Mouse (Mus musculus): ENCODE measurements at regions not wholly inside any gene's neighbourhood (a gene's known extent, or its start where the extent isn't known, plus 50 kb on each side); places are given as distances from the start of the nearest gene placed in this dataset.

DNA sequence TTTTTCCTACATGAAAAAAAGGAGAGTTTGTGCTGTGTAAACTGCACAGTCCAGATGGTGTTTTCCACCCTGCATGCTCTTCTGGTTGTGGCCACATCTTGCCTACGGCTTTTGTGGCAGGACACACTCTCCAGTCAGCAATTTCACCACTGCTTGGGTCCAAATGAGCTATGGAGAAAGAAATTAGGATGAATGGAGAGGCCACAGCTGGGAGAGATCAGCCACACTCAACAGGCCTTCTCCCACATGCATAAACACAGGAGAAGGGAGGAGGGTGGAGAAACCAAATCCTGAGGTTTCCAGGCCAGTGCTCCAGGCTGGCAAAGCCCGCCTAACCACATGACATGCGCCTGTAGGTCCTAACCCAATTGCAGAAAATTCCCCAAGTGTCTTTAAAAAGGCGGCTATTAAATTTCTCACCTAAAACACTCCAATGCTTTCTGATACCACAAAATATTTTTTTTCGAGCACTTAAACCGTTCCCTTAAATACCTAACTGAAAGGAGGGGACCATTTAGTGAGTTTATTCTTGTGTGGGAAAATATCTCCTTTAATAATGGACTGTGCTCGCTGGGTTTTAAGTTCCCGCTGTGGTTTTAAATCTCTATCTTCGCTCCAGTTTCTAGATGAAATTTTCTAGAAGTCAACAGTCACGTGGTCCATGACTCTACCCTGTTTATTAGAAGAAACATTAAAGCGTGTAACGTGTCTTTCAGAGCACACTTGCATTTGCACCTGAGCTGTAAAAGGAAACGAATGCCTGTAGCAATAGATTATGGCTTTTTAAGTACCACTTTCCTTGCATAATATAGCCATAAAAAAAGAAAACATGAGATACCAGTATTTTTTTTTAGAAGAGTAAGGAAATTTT is 97.9 kb upstream of the BC052040 start:
- H3K36me3 ChIP-seq (ENCODE audit: control insufficient read depth, insufficient read depth), result no peaks in the 10 kb centered on the region
- no peak for ATAC-seq
- H3K27me3 ChIP-seq (replicated peaks; ENCODE audit: control insufficient read depth, insufficient read depth, low read length), result no peaks in the 10 kb centered on the region
- H3K9ac ChIP-seq (replicated peaks; ENCODE audit: low read depth, low read length), result no peak overlapping the region
- H3K4me3 ChIP-seq (replicated peaks; ENCODE audit: low read length), result no peak overlapping the region
- no peak overlapping the region for H3K27ac ChIP-seq (ENCODE audit: low read length)
- 87% methylated on average over 13 of the region's 13 CpGs for WGBS
- H3K4me2 ChIP-seq (ENCODE audit: low read length), result no peak overlapping the region
- H3K4me1 ChIP-seq (replicated peaks; ENCODE audit: control insufficient read depth, insufficient read depth, low read length), result 0 out of 2 replicates have a peak, but pooled peaks cover 2% of the 10 kb centered on the region
- H3K9me3 ChIP-seq (ENCODE audit: control insufficient read depth, low read length), result no peaks in the 10 kb centered on the region

DNA sequence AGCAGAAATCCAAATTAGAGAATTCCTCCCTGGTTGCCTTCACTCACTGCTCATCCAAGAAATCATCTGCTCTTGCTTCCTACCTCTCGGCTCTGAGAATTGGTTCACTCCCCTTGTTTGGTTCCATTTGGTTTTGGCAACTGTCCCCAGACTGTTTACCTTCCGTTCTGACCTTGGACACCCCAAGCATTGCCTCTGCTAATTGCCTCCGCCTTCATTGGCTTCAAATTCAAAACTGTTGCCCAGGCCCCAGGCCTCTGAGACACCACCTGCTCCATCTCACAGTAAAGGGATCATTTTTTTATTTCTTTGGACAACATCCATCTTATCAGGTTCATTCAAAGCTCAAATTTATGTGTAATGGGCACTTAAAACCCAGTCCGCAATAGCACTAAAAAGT is 93.1 kb upstream of the BC052040 start:
- Histone ChIP-seq H3K27ac (ENCODE audit: low read length) (no peak overlapping the region), H3K4me2 (ENCODE audit: low read length) (no peak overlapping the region), H3K36me3 (ENCODE audit: control insufficient read depth, insufficient read depth) (no peaks in the 10 kb centered on the region), H3K27me3 (replicated peaks; ENCODE audit: control insufficient read depth, insufficient read depth, low read length) (no peaks in the 10 kb centered on the region), H3K9me3 (ENCODE audit: control insufficient read depth, low read length) (no peaks in the 10 kb centered on the region), H3K4me3 (replicated peaks; ENCODE audit: low read length) (no peak overlapping the region), H3K4me1 (replicated peaks; ENCODE audit: control insufficient read depth, insufficient read depth, low read length) (0 out of 2 replicates have a peak, but pooled peaks cover 2% of the 10 kb centered on the region), H3K9ac (replicated peaks; ENCODE audit: low read depth, low read length) (no peak overlapping the region)
- 40% methylated on average over 4 of the region's 4 CpGs for WGBS
- ATAC-seq, result peak; percentile 57; the same call in 1 of the 2 replicates

DNA sequence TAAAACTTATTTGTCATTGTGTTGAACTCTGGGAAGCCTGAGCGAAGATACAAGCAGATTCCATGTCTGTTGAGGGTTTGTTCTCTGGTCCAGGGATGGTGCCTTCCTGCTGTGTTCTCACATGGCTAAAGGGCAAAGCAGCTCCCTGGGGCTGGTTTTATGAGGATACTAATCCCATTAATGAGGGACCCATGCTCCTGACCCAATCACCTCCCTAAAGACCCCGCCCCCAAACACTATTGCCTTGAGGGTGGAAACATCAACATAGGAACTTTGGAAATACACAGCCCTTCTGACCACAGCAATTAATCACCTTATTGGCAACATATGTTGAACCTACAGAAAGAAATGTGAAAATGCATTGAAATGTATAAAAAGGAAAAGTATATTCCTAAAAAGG is 88.5 kb upstream of the BC052040 start:
- H3K27ac ChIP-seq (ENCODE audit: low read length), result no peak overlapping the region
- no peaks in the 10 kb centered on the region for H3K36me3 ChIP-seq (ENCODE audit: control insufficient read depth, insufficient read depth)
- peaks cover 4% of the 10 kb centered on the region; the same call in 1 of the 2 replicates for H3K9me3 ChIP-seq (ENCODE audit: control insufficient read depth, low read length)
- no peak overlapping the region for H3K4me2 ChIP-seq (ENCODE audit: low read length)
- H3K9ac ChIP-seq (replicated peaks; ENCODE audit: low read depth, low read length), result no peak overlapping the region
- no peaks in the 10 kb centered on the region for H3K4me1 ChIP-seq (replicated peaks; ENCODE audit: control insufficient read depth, insufficient read depth, low read length)
- H3K27me3 ChIP-seq (replicated peaks; ENCODE audit: control insufficient read depth, insufficient read depth, low read length), result no peaks in the 10 kb centered on the region
- H3K4me3 ChIP-seq (replicated peaks; ENCODE audit: low read length), result no peak overlapping the region
- no peak for ATAC-seq
- 60% methylated on average over 2 of the region's 2 CpGs for WGBS

DNA sequence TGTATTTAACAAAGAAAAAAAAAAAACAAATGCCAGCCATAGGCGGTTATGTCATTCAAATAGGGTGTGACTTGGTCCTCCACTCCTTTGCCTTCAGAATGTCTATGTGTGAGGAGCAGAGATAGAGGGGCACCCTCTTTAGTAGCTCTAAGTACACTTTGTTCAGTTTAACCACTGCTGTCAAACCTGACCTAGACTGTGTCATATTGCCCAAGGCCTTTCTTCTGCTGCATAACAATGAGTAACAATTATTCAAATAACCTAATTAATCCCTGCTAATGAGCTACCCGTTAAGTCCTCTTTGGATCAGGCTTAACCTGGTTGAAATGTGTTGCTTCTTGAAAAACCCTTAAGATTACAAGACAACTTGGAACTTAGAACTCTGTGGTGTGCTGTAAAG is 81.6 kb upstream of the BC052040 start:
- Histone ChIP-seq H3K9me3 (ENCODE audit: control insufficient read depth, low read length) (peaks cover 4% of the 10 kb centered on the region; the same call in 1 of the 2 replicates), H3K4me2 (ENCODE audit: low read length) (no peak overlapping the region), H3K27ac (ENCODE audit: low read length) (no peak overlapping the region), H3K4me1 (replicated peaks; ENCODE audit: control insufficient read depth, insufficient read depth, low read length) (no peaks in the 10 kb centered on the region), H3K9ac (replicated peaks; ENCODE audit: low read depth, low read length) (no peak overlapping the region), H3K27me3 (replicated peaks; ENCODE audit: control insufficient read depth, insufficient read depth, low read length) (no peaks in the 10 kb centered on the region), H3K4me3 (replicated peaks; ENCODE audit: low read length) (no peak overlapping the region), H3K36me3 (ENCODE audit: control insufficient read depth, insufficient read depth) (no peaks in the 10 kb centered on the region)
- no peak; the same call in 1 of the 2 replicates for ATAC-seq
- 37% methylated on average over 2 of the region's 2 CpGs for WGBS

DNA sequence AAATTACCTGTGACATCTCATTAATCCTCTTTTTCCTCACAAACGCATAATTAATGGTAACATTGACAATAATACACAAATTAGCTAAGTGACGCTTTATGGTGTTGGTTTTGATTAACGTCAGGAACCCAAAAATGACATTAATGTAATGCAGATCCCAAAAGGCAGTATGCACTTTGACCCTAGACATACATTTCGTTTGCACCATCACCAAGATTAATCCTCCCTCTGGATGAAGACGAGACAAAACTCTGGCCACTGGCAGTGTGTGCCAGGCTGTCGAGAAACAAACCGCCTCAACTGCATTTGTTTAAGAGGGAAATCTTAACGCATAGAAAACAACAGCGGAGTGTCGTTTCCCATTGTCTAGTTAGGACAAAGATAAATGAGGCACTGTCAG is 72.0 kb upstream of the BC052040 start:
- no peak for ATAC-seq
- no peaks in the 10 kb centered on the region for H3K9me3 ChIP-seq (ENCODE audit: control insufficient read depth, low read length)
- H3K27me3 ChIP-seq (replicated peaks; ENCODE audit: control insufficient read depth, insufficient read depth, low read length), result no peaks in the 10 kb centered on the region
- peaks cover 5% of the 10 kb centered on the region for H3K4me1 ChIP-seq (replicated peaks; ENCODE audit: control insufficient read depth, insufficient read depth, low read length)
- H3K4me3 ChIP-seq (replicated peaks; ENCODE audit: low read length), result no peak overlapping the region
- no peak overlapping the region for H3K27ac ChIP-seq (ENCODE audit: low read length)
- H3K9ac ChIP-seq (replicated peaks; ENCODE audit: low read depth, low read length), result no peak overlapping the region
- 41% methylated on average over 10 of the region's 10 CpGs for WGBS
- no peak overlapping the region for H3K4me2 ChIP-seq (ENCODE audit: low read length)
- no peaks in the 10 kb centered on the region for H3K36me3 ChIP-seq (ENCODE audit: control insufficient read depth, insufficient read depth)

DNA sequence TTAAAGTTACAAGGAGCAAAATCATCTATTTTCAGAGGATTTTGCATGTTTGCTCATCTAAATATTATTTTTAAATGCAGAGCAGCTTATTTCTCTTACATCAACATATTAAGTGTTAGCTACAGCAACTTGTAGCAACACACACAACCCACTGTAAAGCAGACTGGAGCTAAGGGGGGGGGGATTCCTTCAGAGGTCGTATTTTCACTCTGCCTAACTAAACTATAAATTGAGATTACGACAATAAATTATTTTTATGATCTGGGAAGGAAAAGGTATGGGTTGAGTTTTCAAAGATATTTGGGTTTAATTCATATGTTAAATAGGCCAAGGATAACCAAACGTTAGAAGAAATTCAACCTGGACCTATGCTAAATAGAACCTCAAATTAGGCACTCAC is 70.4 kb upstream of the BC052040 start:
- H3K4me1 ChIP-seq (replicated peaks; ENCODE audit: control insufficient read depth, insufficient read depth, low read length), result peaks cover 5% of the 10 kb centered on the region
- H3K27me3 ChIP-seq (replicated peaks; ENCODE audit: control insufficient read depth, insufficient read depth, low read length), result no peaks in the 10 kb centered on the region
- H3K36me3 ChIP-seq (ENCODE audit: control insufficient read depth, insufficient read depth), result no peaks in the 10 kb centered on the region
- H3K9me3 ChIP-seq (ENCODE audit: control insufficient read depth, low read length), result no peaks in the 10 kb centered on the region
- WGBS, result 48% methylated on average over 3 of the region's 3 CpGs
- no peak overlapping the region; the same call in 1 of the 2 replicates for H3K4me2 ChIP-seq (ENCODE audit: low read length)
- no peak overlapping the region for H3K9ac ChIP-seq (replicated peaks; ENCODE audit: low read depth, low read length)
- ATAC-seq, result no peak
- H3K4me3 ChIP-seq (replicated peaks; ENCODE audit: low read length), result no peak overlapping the region
- no peak overlapping the region; the same call in 1 of the 2 replicates for H3K27ac ChIP-seq (ENCODE audit: low read length)

DNA sequence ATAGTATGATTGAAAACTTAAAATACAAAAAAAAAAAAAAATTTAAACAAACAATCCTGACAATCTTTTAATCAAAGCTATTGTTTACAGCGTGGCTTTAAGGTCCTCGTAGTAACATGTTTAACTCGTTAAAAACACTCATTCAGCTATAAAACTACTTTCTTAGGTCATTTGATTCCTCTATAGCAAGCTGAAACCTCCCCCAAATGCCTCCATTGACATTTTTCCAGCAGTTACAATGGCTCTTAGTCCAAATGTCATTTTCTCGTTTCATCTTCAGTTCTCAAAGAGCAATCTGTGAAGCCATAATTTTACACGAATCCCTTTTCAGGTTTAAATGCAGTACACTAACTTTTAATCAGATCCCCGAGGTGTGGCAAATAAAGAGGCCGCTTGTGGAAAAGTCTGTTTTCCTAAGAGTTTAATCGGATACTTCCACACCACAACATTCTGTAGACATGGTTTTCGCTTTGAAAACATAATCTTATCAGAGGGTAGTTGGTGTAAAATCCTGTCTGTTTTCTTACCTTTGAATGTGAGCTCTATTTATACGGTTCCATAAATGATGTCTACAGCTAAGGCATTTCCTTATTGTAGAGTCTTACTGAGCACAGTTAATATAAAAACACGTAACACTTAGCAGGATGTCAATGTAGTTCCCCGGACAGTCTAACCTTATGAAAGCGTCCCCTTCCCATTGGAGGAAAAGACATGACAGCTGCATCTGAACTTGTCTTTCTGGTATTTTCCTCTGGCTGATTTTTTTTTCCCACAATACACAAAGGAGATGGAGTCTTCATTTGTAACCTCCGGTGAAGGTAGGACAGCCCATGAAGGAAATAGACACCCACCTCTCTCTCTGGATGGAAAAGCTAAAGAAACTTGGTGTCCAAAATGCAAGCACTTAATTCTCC is 69.6 kb upstream of the BC052040 start:
- Histone ChIP-seq H3K9ac (replicated peaks; ENCODE audit: low read depth, low read length) (0 out of 2 replicates have a peak overlapping the region, but pooled peaks have one; percentile 22), H3K27me3 (replicated peaks; ENCODE audit: control insufficient read depth, insufficient read depth, low read length) (no peaks in the 10 kb centered on the region), H3K4me1 (replicated peaks; ENCODE audit: control insufficient read depth, insufficient read depth, low read length) (peaks cover 5% of the 10 kb centered on the region), H3K36me3 (ENCODE audit: control insufficient read depth, insufficient read depth) (no peaks in the 10 kb centered on the region), H3K9me3 (ENCODE audit: control insufficient read depth, low read length) (no peaks in the 10 kb centered on the region), H3K4me2 (ENCODE audit: low read length) (peak overlapping the region; percentile 16), H3K27ac (ENCODE audit: low read length) (peak overlapping the region; percentile 42; the same call in 1 of the 2 replicates), H3K4me3 (replicated peaks; ENCODE audit: low read length) (no peak overlapping the region)
- WGBS, result 46% methylated on average over 14 of the region's 14 CpGs
- ATAC-seq, result no peak

DNA sequence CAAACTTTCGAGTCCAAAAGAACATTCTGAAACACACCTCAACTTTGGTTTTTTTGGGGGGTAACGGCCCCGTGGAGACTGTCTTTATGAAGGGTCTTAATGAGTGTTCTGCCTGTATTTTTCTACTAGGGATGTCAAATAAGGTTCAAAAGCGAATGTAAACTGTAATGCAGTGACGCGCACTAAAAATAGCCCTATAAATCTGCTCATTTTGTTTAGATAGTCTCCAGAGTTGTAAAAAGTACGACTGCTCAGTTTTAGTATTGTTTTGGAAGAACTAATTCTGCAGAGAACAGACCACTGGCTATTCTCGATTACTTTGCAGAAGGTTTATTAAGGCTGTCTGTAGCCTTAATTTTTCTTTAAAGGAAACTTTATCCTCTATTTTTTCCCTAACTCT is 68.6 kb upstream of the BC052040 start:
- H3K4me3 ChIP-seq (replicated peaks; ENCODE audit: low read length), result no peak overlapping the region
- ATAC-seq, result no peak
- H3K36me3 ChIP-seq (ENCODE audit: control insufficient read depth, insufficient read depth), result no peaks in the 10 kb centered on the region
- H3K4me1 ChIP-seq (replicated peaks; ENCODE audit: control insufficient read depth, insufficient read depth, low read length), result peaks cover 5% of the 10 kb centered on the region
- no peaks in the 10 kb centered on the region for H3K27me3 ChIP-seq (replicated peaks; ENCODE audit: control insufficient read depth, insufficient read depth, low read length)
- H3K27ac ChIP-seq (ENCODE audit: low read length), result 0 out of 2 replicates have a peak overlapping the region, but pooled peaks have one; percentile 41
- peak overlapping the region; percentile 29; the same call in 1 of the 2 replicates for H3K4me2 ChIP-seq (ENCODE audit: low read length)
- no peaks in the 10 kb centered on the region for H3K9me3 ChIP-seq (ENCODE audit: control insufficient read depth, low read length)
- no peak overlapping the region for H3K9ac ChIP-seq (replicated peaks; ENCODE audit: low read depth, low read length)
- 59% methylated on average over 8 of the region's 8 CpGs for WGBS

DNA sequence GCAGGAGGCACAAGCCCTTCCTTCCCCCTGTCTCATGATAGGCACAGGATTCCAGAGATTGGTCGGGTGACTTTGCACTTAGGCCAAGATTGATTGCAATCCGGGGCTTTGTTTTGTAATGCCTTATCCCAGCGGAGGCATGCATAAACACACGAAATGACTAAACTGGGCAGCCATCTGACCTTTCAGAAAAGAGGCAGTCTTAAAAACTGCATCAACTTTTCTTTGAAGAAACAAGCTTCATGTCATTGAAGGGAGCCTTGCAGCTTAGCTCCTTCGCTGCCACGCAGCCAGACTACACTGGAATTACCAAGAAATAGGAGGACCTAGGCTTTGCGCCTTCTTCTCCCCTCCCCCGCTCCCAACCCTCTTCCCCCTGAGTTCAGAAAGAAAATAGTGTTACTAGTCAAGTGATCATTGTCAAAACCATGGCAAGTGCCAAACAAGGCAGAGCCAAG is 67.7 kb upstream of the BC052040 start:
- Histone ChIP-seq H3K4me2 (ENCODE audit: low read length) (peak overlapping the region; percentile 37), H3K9ac (replicated peaks; ENCODE audit: low read depth, low read length) (peak overlapping the region; percentile 37), H3K4me1 (replicated peaks; ENCODE audit: control insufficient read depth, insufficient read depth, low read length) (peaks cover 5% of the 10 kb centered on the region), H3K9me3 (ENCODE audit: control insufficient read depth, low read length) (no peaks in the 10 kb centered on the region), H3K4me3 (replicated peaks; ENCODE audit: low read length) (no peak overlapping the region), H3K27me3 (replicated peaks; ENCODE audit: control insufficient read depth, insufficient read depth, low read length) (no peaks in the 10 kb centered on the region), H3K27ac (ENCODE audit: low read length) (peak overlapping the region; percentile 79), H3K36me3 (ENCODE audit: control insufficient read depth, insufficient read depth) (no peaks in the 10 kb centered on the region)
- 2% methylated on average over 8 of the region's 8 CpGs for WGBS
- peak; percentile 80 for ATAC-seq
